ENCODE assay signal across 22 mouse cellular contexts in the genomic region with DNA sequence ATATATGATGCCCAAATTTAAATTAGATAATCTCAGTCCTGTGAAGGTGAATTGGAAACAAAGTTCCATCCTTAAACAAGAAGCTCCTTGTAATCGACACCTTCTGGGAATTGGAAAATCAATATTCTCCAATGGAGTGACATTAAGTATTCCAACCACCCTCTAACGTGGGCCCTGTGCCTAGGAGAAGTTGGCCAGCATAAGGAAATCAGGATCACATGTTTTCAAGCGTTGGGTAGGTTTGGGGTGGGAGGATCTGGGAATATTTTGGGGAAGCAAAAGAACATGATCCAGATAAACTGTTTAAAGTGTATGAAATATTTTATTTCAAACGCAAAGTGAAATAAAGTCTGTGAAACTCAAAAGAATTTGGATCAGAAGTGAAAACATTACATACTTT.
"Had no signal": no experiment of that assay in that cellular context is flagged by ENCODE, and none has a peak within 500 bp of the region (broad histone marks: within the 10 kb centered on the region; RNA-seq: fewer than 3 reads in every experiment).

No protein-coding gene starts in this region.

- ATAC-seq: hindbrain, embryonic 16.5 days; hindbrain, postnatal 0 days; inflammation-experienced regulatory T-cells, adult 6 months; intestine, embryonic 15.5 days; intestine, embryonic 16.5 days; intestine, postnatal 0 days had no signal

- DNase-seq: heart, postnatal 10 days; heart, postnatal 14 days; heart, postnatal 36 days; heart, postnatal 4 days; kidney, adult 11 months; kidney, adult 18-20 months; kidney, adult 2 months; kidney, adult 8-10 months; kidney, adult 9 months; kidney, postnatal 10 days; kidney, postnatal 14 days; kidney, postnatal 25 days; kidney, postnatal 36 days; kidney, postnatal 4 days; layer of hippocampus, adult 9-11 months; layer of hippocampus, postnatal 36 days had no signal
